Mouse (Mus musculus) cerebellum, adult 2 months (tissue): Measurements from ENCODE around the gene Whrn.

Experiments
- CTCF ChIP-seq: fragments of 200-500 bp; IDR thresholded peaks from 2 replicates; pipeline ENCODE4 v1.5.1; 2011; ENCODE audit warnings: low read depth, mild to moderate bottlenecking, control low read depth, low read length, moderate library complexity, borderline replicate concordance; ENCODE audit not compliant: insufficient read depth
- POLR2A ChIP-seq: fragments of 200-500 bp; IDR thresholded peaks from 2 replicates; pipeline ENCODE4 v1.6.1; 2011; ENCODE audit warnings: low read length, control low read depth, borderline replicate concordance; ENCODE audit not compliant: insufficient read depth

- no peak for TF ChIP-seq POLR2A
- TF ChIP-seq CTCF = no peak; the same call in 1 of the 2 replicates
Observed at GRCm38 (mm10) chr4:63371890-63372289, 123.9 kb downstream of the Whrn start.
